Mouse (Mus musculus): Measurements from ENCODE around the gene Tgm6.

- TF ChIP-seq POLR2AphosphoS5 (IDR thresholded peaks at IDR 0.05; ENCODE audit: insufficient replicate concordance, low read depth, low read length) (no peak), CTCF (IDR thresholded peaks at IDR 0.05; ENCODE audit: low read depth, low read length) (no peak), GATA1 (IDR thresholded peaks at IDR 0.05; ENCODE audit: borderline replicate concordance, low read length) (no peak), TAL1 (conservative IDR thresholded peaks at IDR 0.05; ENCODE audit: low read depth, low read length) (no peak)
Measured at GRCm38 (mm10) chr2:130068228-130068627, 44.0 kb upstream of the Tgm6 start.

Data from G1E (cell line).